Mouse (Mus musculus): ENCODE data around the gene Gm4981.

Gene Gm4981

GRCm38 (mm10) chr10:58220726-58221125 is 15.8 kb downstream of the Gm4981 start:
- H3K4me3 ChIP-seq (replicated peaks; ENCODE audit: low read length): no peak overlapping the region
- H3K4me1 ChIP-seq (replicated peaks; ENCODE audit: low read depth, low read length): no peaks in the 10 kb centered on the region; the same call in none of the 2 replicates

GRCm38 (mm10) chr10:58217366-58217765 is 19.1 kb downstream of the Gm4981 start:
- peaks cover 6% of the 10 kb centered on the region for H3K27me3 ChIP-seq (ENCODE audit: insufficient read depth, low read length)
- no peak overlapping the region for H3K4me3 ChIP-seq (replicated peaks; ENCODE audit: low read length)
- no peaks in the 10 kb centered on the region for H3K36me3 ChIP-seq (ENCODE audit: insufficient read depth, low read length)
- H3K4me1 ChIP-seq (replicated peaks; ENCODE audit: low read depth, low read length): no peaks in the 10 kb centered on the region
- TF ChIP-seq POU5F1 (IDR thresholded peaks at IDR 0.05; ENCODE audit: borderline replicate concordance, low read length) (no peak), CTCF (conservative IDR thresholded peaks at IDR 0.05; ENCODE audit: low read length) (no peak), NANOG (IDR thresholded peaks at IDR 0.05; ENCODE audit: borderline replicate concordance, low read length) (no peak)
- no peaks in the 10 kb centered on the region; the same call in 1 of the 2 replicates for H3K9me3 ChIP-seq (ENCODE audit: low read length)

More at GRCm38 (mm10) chr10:58220726-58221125, 15.8 kb downstream of the Gm4981 start:
- no peaks in the 10 kb centered on the region for H3K36me3 ChIP-seq (ENCODE audit: insufficient read depth, low read length)
- TF ChIP-seq NANOG (IDR thresholded peaks at IDR 0.05; ENCODE audit: borderline replicate concordance, low read length): no peak
- TF ChIP-seq CTCF (conservative IDR thresholded peaks at IDR 0.05; ENCODE audit: low read length): no peak
- TF ChIP-seq POU5F1 (IDR thresholded peaks at IDR 0.05; ENCODE audit: borderline replicate concordance, low read length): no peak
- H3K27me3 ChIP-seq (ENCODE audit: insufficient read depth, low read length): peaks cover 8% of the 10 kb centered on the region
- no peaks in the 10 kb centered on the region; the same call in 1 of the 2 replicates for H3K9me3 ChIP-seq (ENCODE audit: low read length)

DNA sequence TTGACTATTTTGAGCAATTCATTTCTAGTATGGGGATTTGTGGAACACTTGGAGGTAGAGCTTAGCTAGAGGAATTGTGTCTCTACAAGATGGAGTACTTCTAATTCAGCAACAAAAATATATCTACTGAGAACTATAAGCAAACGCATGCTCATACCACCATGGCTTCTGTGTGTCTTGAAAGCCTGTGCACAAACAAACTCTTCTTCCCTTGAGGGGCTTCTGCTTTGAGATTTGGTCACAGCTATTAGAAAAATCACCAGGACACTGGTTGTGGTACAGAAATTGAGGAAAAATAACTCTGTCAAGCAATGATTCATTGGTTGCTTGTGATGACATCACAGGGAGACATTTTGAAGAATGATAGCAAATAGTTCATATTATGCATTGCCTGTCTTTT is 21.1 kb downstream of the Gm4981 start:
- Histone ChIP-seq H3K36me3 (ENCODE audit: insufficient read depth, low read length) (no peaks in the 10 kb centered on the region), H3K27me3 (ENCODE audit: insufficient read depth, low read length) (no peaks in the 10 kb centered on the region), H3K4me1 (replicated peaks; ENCODE audit: low read depth, low read length) (no peaks in the 10 kb centered on the region), H3K4me3 (replicated peaks; ENCODE audit: low read length) (no peak overlapping the region), H3K9me3 (ENCODE audit: low read length) (no peaks in the 10 kb centered on the region)
- TF ChIP-seq NANOG (IDR thresholded peaks at IDR 0.05; ENCODE audit: borderline replicate concordance, low read length): no peak

DNA sequence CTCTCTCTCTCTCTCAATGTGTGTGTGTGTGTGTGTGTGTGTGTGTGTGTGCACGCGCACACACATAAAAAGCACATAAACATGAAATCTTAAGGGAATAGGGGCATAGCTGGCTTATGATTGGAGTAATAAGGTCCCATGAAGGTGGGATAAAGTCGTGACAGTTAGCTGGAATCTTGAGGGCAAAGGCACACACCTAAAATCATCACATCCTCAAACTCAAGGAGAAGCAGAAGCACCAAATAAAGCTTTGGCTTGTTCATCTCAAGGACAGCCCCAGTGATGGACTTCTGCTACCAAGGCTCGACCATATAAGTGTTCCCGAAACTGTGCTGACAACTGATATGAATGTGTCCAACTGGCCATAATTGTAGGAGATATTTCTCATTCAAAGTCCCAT is 21.6 kb downstream of the Gm4981 start:
- no peaks in the 10 kb centered on the region for H3K9me3 ChIP-seq (ENCODE audit: low read length)
- H3K36me3 ChIP-seq (ENCODE audit: insufficient read depth, low read length): no peaks in the 10 kb centered on the region
- no peaks in the 10 kb centered on the region for H3K4me1 ChIP-seq (replicated peaks; ENCODE audit: low read depth, low read length)
- H3K27me3 ChIP-seq (ENCODE audit: insufficient read depth, low read length): no peaks in the 10 kb centered on the region
- no peak for TF ChIP-seq POU5F1 (IDR thresholded peaks at IDR 0.05; ENCODE audit: borderline replicate concordance, low read length)
- TF ChIP-seq CTCF (conservative IDR thresholded peaks at IDR 0.05; ENCODE audit: low read length): no peak
- no peak for TF ChIP-seq NANOG (IDR thresholded peaks at IDR 0.05; ENCODE audit: borderline replicate concordance, low read length)
- no peak overlapping the region for H3K4me3 ChIP-seq (replicated peaks; ENCODE audit: low read length)

DNA sequence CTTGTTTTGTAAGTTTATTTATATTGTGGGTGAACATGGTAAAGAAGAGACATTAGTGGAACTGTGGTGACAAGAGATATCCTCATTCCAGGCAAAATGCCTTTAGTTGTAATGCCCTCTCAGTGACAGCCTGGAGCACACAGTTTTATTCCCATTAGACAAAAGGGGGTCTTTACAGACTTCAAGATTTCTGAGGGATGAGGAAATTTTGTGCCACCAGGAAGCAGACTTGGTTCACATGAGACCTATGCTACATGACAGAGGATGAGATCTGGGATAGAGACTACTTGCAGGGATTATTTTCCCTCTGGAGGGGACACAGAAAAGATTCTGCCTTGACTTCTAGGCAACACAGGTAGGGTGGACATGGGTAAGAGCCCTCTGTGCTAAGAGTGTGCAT is 22.0 kb downstream of the Gm4981 start:
- no peaks in the 10 kb centered on the region for H3K27me3 ChIP-seq (ENCODE audit: insufficient read depth, low read length)
- TF ChIP-seq NANOG (IDR thresholded peaks at IDR 0.05; ENCODE audit: borderline replicate concordance, low read length) (no peak), POU5F1 (IDR thresholded peaks at IDR 0.05; ENCODE audit: borderline replicate concordance, low read length) (no peak), CTCF (conservative IDR thresholded peaks at IDR 0.05; ENCODE audit: low read length) (no peak)
- H3K4me3 ChIP-seq (replicated peaks; ENCODE audit: low read length): no peak overlapping the region
- no peaks in the 10 kb centered on the region for H3K4me1 ChIP-seq (replicated peaks; ENCODE audit: low read depth, low read length)
- H3K36me3 ChIP-seq (ENCODE audit: insufficient read depth, low read length): no peaks in the 10 kb centered on the region
- H3K9me3 ChIP-seq (ENCODE audit: low read length): no peaks in the 10 kb centered on the region

DNA sequence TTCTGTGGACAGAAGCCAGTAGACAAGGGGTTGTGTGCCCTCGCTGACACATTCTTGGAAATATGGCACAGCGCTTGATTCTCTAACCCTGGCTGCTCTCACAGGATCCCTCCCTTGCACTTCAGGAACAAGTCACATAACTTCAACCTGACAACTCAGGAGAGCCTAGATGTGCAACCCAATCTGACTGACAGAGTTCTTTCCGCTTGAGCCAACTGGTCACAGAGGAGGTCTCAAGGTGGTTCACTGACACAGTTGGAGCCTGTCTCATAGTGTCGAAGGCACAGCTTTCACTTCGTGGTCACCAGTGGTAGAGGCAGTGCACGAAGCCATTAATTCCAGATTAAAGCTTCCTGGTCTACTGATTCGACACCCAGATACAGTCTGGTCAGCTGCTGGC is 24.3 kb downstream of the Gm4981 start:
- Histone ChIP-seq H3K9me3 (ENCODE audit: low read length) (no peaks in the 10 kb centered on the region), H3K4me1 (replicated peaks; ENCODE audit: low read depth, low read length) (no peaks in the 10 kb centered on the region), H3K36me3 (ENCODE audit: insufficient read depth, low read length) (no peaks in the 10 kb centered on the region), H3K27me3 (ENCODE audit: insufficient read depth, low read length) (no peaks in the 10 kb centered on the region), H3K4me3 (replicated peaks; ENCODE audit: low read length) (no peak overlapping the region)
- TF ChIP-seq POU5F1 (IDR thresholded peaks at IDR 0.05; ENCODE audit: borderline replicate concordance, low read length) (no peak), NANOG (IDR thresholded peaks at IDR 0.05; ENCODE audit: borderline replicate concordance, low read length) (no peak), CTCF (conservative IDR thresholded peaks at IDR 0.05; ENCODE audit: low read length) (no peak)

DNA sequence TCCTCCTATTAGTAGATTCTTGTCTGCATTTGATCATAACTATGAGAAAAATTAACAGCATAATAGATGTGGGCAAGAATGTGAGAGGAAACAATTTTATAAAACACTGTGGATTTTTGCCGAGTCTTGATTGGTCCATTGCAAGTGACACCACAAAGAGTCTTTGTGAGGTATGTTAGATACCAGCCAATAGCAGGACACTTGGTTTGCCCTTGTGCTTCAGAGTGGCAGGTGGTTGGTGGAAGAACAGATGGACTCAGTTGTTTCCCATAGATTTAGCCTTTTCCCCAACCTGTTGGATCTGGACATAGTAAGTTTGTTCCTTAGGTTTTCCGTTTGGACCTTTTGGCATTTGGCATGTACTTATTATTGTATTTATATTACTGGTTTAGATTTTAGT is 25.3 kb downstream of the Gm4981 start:
- H3K27me3 ChIP-seq (ENCODE audit: insufficient read depth, low read length): no peaks in the 10 kb centered on the region
- peaks cover 7% of the 10 kb centered on the region; the same call in 1 of the 2 replicates for H3K9me3 ChIP-seq (ENCODE audit: low read length)
- H3K4me3 ChIP-seq (replicated peaks; ENCODE audit: low read length): no peak overlapping the region
- no peaks in the 10 kb centered on the region for H3K36me3 ChIP-seq (ENCODE audit: insufficient read depth, low read length)
- TF ChIP-seq CTCF (conservative IDR thresholded peaks at IDR 0.05; ENCODE audit: low read length) (no peak), POU5F1 (IDR thresholded peaks at IDR 0.05; ENCODE audit: borderline replicate concordance, low read length) (no peak), NANOG (IDR thresholded peaks at IDR 0.05; ENCODE audit: borderline replicate concordance, low read length) (no peak)
- no peaks in the 10 kb centered on the region for H3K4me1 ChIP-seq (replicated peaks; ENCODE audit: low read depth, low read length)

GRCm38 (mm10) chr10:58210514-58210913 is 26.0 kb downstream of the Gm4981 start:
- TF ChIP-seq NANOG (IDR thresholded peaks at IDR 0.05; ENCODE audit: borderline replicate concordance, low read length): no peak
- no peak for TF ChIP-seq CTCF (conservative IDR thresholded peaks at IDR 0.05; ENCODE audit: low read length)
- TF ChIP-seq POU5F1 (IDR thresholded peaks at IDR 0.05; ENCODE audit: borderline replicate concordance, low read length): no peak
- peaks cover 4% of the 10 kb centered on the region for H3K27me3 ChIP-seq (ENCODE audit: insufficient read depth, low read length)
- H3K4me3 ChIP-seq (replicated peaks; ENCODE audit: low read length): no peak overlapping the region

GRCm38 (mm10) chr10:58209710-58210467 is 26.6 kb downstream of the Gm4981 start:
- Histone ChIP-seq H3K27me3 (ENCODE audit: insufficient read depth, low read length) (peaks cover 4% of the 10 kb centered on the region), H3K4me3 (replicated peaks; ENCODE audit: low read length) (no peak overlapping the region), H3K9me3 (ENCODE audit: low read length) (peaks cover 12% of the 10 kb centered on the region), H3K36me3 (ENCODE audit: insufficient read depth, low read length) (no peaks in the 10 kb centered on the region), H3K4me1 (replicated peaks; ENCODE audit: low read depth, low read length) (no peaks in the 10 kb centered on the region)
- TF ChIP-seq CTCF (conservative IDR thresholded peaks at IDR 0.05; ENCODE audit: low read length) (no peak), POU5F1 (IDR thresholded peaks at IDR 0.05; ENCODE audit: borderline replicate concordance, low read length) (no peak), NANOG (IDR thresholded peaks at IDR 0.05; ENCODE audit: borderline replicate concordance, low read length) (no peak)

More at GRCm38 (mm10) chr10:58210514-58210913, 26.0 kb downstream of the Gm4981 start:
- H3K9me3 ChIP-seq (ENCODE audit: low read length): peaks cover 12% of the 10 kb centered on the region
- H3K36me3 ChIP-seq (ENCODE audit: insufficient read depth, low read length): no peaks in the 10 kb centered on the region
- no peaks in the 10 kb centered on the region for H3K4me1 ChIP-seq (replicated peaks; ENCODE audit: low read depth, low read length)

Data from E14TG2a.4 (cell line).